Mouse (Mus musculus) intestine, embryonic 14.5 days (tissue): ENCODE measurements around the gene Nlk. TPM values are rescaled to one million over a fixed set of nuclear protein-coding genes. Genes with fewer than 3 reads are reported as not detected.
"Not testable (repeated sequence)": the region's sequence is repeated elsewhere in the genome, so short reads cannot be mapped to it uniquely, and the experiment has no call there.

Experiments used
- ATAC-seq: fragments of 200-750 bp; cut with Nextera tagmentation; replicated peaks from 2 replicates; pipeline ENCODE4 v1.8.0; 2017; ENCODE audit warnings: low read depth, moderate number of reproducible peaks, moderate TSS enrichment, moderate library complexity; ENCODE audit not compliant: low FRiP score, low TSS enrichment
- DNase-seq: peaks from one replicate; pipeline ENCODE4 v3.0.0-alpha.2; 2018; ENCODE audit warnings: low spot score
- H3K27ac ChIP-seq: fragments of 300-500 bp; sonication (generic); 2 replicates; pipeline ENCODE4 v1.5.1; 2014; ENCODE audit warnings: low read depth, mild to moderate bottlenecking, control low read depth
- H3K27me3 ChIP-seq: fragments of 300-500 bp; sonication (generic); replicated peaks from 2 replicates; pipeline ENCODE4 v1.6.1; 2014; ENCODE audit warnings: low read length, control low read depth; ENCODE audit not compliant: control insufficient read depth, insufficient read depth
- H3K36me3 ChIP-seq: fragments of 300-500 bp; sonication (generic); 2 replicates; pipeline ENCODE4 v1.6.1; 2014; ENCODE audit warnings: low read length, control low read depth; ENCODE audit not compliant: control insufficient read depth, insufficient read depth
- H3K4me1 ChIP-seq: fragments of 300-500 bp; sonication (generic); replicated peaks from 2 replicates; pipeline ENCODE4 v1.6.1; 2014; ENCODE audit warnings: low read length, control low read depth, mixed read lengths; ENCODE audit not compliant: control insufficient read depth, insufficient read depth
- H3K4me2 ChIP-seq: fragments of 300-500 bp; sonication (generic); 2 replicates; pipeline ENCODE4 v1.6.1; 2014; ENCODE audit warnings: low read length
- H3K4me3 ChIP-seq: fragments of 300-500 bp; sonication (generic); 2 replicates; pipeline ENCODE4 v1.5.1; 2014; ENCODE audit warnings: low read depth, low read length, control low read depth, mixed read lengths
- H3K9ac ChIP-seq: fragments of 300-500 bp; sonication (generic); 2 replicates; pipeline ENCODE4 v1.6.1; 2014; ENCODE audit warnings: mild to moderate bottlenecking, low read length
- H3K9me3 ChIP-seq: fragments of 300-500 bp; sonication (generic); 2 replicates; pipeline ENCODE4 v1.6.1; 2016; ENCODE audit warnings: low read length, control low read depth; ENCODE audit not compliant: control insufficient read depth
- WGBS: fragments of 180-500 bp; shearing (Covaris S2); extraction: QIAGEN DNeasy Blood & Tissue Kit; methylation state at CpG from one replicate; pipeline ENCODE4 v1.1.7; 2014; 5-methylcytosine and 5-hydroxymethylcytosine counted together
- polyA plus RNA-seq: library from polyadenylated mRNA; unstranded; fragments of >200 nt; fragmentation: Nextera tagmentation; extraction: Ambion mirVana; gene quantifications from 2 replicates; pipeline ENCODE4 v1.2.1, GENCODE M21; 2014

The Nlk gene
- polyA plus RNA-seq, 1 experiment from 2014 or later, result 12.6 TPM

DNA sequence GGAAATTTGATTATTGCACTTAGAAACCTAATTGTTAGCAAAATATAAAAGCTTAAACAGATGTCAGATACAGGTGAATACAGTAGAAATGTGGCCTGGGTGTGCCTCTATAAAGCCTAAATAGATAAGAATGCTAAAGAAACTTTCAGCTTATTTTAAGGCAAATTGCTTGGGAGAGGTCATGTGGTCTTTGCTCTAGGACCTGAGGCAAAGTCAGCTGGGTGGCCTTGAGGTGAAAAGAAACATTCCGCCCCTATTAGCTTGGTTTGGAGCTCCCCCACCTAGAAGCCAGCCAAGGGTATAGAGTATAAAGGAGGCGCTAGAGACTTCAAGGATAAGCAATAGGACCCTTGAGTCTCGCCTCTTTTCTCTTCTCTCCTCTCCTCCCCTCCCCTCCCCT is 28.5 kb downstream of the Nlk start:
- Histone ChIP-seq H3K27ac (no peak overlapping the region), H3K4me1 (0 out of 2 replicates have a peak, but pooled peaks cover 3% of the 10 kb centered on the region), H3K27me3 (no peaks in the 10 kb centered on the region), H3K4me2 (no peak overlapping the region), H3K36me3 (no peaks in the 10 kb centered on the region), H3K9me3 (no peaks in the 10 kb centered on the region), H3K4me3 (no peak overlapping the region), H3K9ac (no peak overlapping the region)
- DNase-seq, result no peak
- ATAC-seq, result no peak
- 49% methylated on average over 3 of the region's 3 CpGs for WGBS

DNA sequence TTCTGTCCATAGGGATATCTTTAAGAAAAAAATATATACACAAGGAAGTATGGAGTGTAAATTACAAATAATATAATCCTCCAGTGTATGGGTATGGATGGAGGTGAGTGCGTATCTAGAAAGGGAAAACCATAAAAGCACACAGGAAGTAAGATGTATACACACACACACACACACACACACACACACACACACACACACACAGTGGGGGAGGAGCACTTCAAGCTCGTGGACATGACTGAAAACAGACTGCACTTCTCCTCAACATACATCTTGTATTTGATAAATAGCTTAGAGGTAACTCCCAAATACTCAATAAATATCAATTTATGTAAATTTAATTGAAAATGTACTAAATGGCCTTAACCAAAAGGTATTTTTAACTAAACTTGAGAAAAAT is 32.3 kb downstream of the Nlk start:
- Histone ChIP-seq H3K36me3 (no peaks in the 10 kb centered on the region), H3K27ac (no peak overlapping the region), H3K4me3 (no peak overlapping the region), H3K4me2 (no peak overlapping the region), H3K9me3 (no peaks in the 10 kb centered on the region), H3K4me1 (0 out of 2 replicates have a peak, but pooled peaks cover 3% of the 10 kb centered on the region), H3K9ac (no peak overlapping the region), H3K27me3 (no peaks in the 10 kb centered on the region)
- DNase-seq (no peak), ATAC-seq (no peak)
- 39% methylated on average over 2 of the region's 2 CpGs for WGBS

DNA sequence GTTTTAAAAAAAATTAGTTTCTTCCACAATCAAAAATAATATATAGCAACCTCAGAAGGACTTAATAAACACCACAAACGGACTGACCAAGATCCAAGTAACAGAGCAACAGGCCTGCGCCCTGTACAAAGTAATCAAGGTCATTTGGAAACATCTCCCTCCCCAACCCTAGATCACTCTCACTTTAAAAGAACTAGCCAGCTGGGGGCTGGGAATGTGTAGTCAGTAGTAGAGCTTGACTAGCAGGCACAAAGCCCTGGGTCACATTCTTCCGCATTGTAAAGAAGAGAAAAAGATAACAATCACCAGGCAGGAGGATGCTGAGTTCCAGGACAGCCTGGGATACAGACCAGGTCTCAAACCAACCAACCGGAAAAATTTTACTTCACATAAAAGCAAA is 33.3 kb downstream of the Nlk start:
- H3K27me3 ChIP-seq, result no peaks in the 10 kb centered on the region
- H3K4me3 ChIP-seq, result no peak overlapping the region
- WGBS, result 40% methylated on average over 4 of the region's 4 CpGs
- no peak overlapping the region for H3K9ac ChIP-seq
- no peaks in the 10 kb centered on the region for H3K9me3 ChIP-seq
- H3K36me3 ChIP-seq, result no peaks in the 10 kb centered on the region
- H3K4me1 ChIP-seq, result 0 out of 2 replicates have a peak, but pooled peaks cover 3% of the 10 kb centered on the region
- ATAC-seq, result no peak
- no peak overlapping the region for H3K27ac ChIP-seq
- no peak overlapping the region for H3K4me2 ChIP-seq
- no peak for DNase-seq

DNA sequence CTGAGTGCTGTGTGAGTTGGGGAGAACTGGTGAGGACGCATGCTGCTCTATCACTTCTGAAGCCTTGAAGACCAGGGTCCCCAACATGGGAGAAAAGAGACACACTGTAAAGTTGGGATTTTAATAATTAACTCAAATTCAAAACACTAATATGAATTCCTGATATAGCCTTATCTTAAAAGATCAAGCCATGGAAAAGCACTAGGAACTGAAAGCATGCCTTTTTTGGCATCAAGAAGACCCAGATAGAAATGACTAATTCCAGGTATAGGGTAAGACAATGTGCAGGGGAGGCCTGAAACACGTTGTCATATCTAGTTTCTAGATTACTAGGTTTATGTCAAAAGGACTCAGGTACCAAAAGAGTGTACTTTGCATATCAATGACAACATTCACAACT is 48.0 kb downstream of the Nlk start:
- ATAC-seq (no peak), DNase-seq (no peak)
- Histone ChIP-seq H3K9me3 (no peaks in the 10 kb centered on the region), H3K36me3 (no peaks in the 10 kb centered on the region), H3K27ac (no peak overlapping the region), H3K4me1 (no peaks in the 10 kb centered on the region), H3K4me3 (no peak overlapping the region), H3K27me3 (no peaks in the 10 kb centered on the region), H3K9ac (no peak overlapping the region), H3K4me2 (no peak overlapping the region)
- WGBS, result 86% methylated on average over 2 of the region's 2 CpGs

DNA sequence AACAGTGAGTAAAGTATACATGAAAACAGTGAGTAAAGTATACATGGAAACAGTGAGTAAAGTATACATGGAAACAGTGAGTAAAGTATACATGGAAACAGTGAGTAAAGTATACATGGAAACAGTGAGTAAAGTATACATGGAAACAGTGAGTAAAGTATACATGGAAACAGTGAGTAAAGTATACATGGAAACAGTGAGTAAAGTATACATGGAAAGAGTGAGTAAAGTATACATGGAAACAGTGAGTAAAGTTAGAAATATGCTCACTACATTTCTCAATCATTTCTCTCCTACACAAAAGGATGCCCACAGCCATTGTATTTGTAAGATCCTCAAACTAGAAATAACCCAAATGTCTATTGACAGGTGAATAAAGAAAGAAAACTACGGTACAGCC is 48.8 kb downstream of the Nlk start:
- H3K27ac ChIP-seq, H3K4me1 ChIP-seq, H3K4me3 ChIP-seq, H3K9ac ChIP-seq, ATAC-seq, H3K27me3 ChIP-seq, H3K4me2 ChIP-seq, H3K9me3 ChIP-seq, H3K36me3 ChIP-seq, DNase-seq: not testable (repeated sequence)
- WGBS, result 83% methylated on average over 1 of the region's 1 CpGs

DNA sequence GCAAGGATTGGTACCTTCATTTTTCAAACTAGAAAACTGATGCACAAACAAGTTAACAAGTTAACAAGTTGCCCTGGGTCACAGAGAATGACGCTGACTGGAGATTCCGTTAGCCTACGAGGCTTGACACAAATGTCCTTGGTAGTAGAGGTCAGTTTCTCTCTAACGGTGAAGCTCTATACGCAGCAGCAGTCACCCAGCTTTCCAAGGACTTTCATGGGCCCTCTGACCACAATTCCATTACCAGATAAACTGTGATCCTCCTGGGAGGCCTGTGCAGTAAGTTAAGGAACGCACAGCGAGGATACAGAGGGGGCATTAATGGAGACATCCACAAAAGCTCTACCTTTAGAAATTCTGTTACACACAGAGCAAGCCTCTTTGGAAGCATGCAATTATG is 53.4 kb downstream of the Nlk start:
- DNase-seq (no peak), ATAC-seq (no peak)
- no peak overlapping the region for H3K4me2 ChIP-seq
- no peak overlapping the region for H3K4me3 ChIP-seq
- WGBS, result 83% methylated on average over 7 of the region's 7 CpGs
- H3K27me3 ChIP-seq, result no peaks in the 10 kb centered on the region
- no peaks in the 10 kb centered on the region for H3K9me3 ChIP-seq
- H3K27ac ChIP-seq, result no peak overlapping the region
- H3K36me3 ChIP-seq, result no peaks in the 10 kb centered on the region
- H3K9ac ChIP-seq, result no peak overlapping the region
- no peaks in the 10 kb centered on the region for H3K4me1 ChIP-seq

DNA sequence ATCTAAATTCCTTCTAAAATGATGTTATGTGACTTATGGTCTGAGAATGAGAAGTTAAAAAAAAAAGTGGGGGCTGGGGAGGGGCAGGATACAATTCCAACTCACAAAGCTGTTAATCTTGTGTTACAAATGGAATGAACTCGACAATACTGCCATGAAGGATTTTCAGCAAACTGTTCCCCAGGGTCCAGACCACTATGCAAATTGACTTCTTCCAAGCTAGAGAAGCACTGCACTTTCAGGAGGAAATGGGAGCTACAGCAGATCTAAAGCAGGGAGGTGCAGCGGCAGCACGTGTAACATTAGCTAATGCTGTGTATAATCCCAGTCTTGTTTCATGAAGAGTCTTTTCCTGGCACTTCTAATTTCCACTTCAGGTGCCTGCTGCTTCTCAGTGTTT is 55.0 kb downstream of the Nlk start:
- DNase-seq (no peak), ATAC-seq (no peak)
- Histone ChIP-seq H3K9me3 (0 out of 2 replicates have a peak, but pooled peaks cover 2% of the 10 kb centered on the region), H3K4me3 (no peak overlapping the region), H3K27ac (no peak overlapping the region), H3K9ac (no peak overlapping the region), H3K4me1 (no peaks in the 10 kb centered on the region), H3K27me3 (no peaks in the 10 kb centered on the region), H3K36me3 (no peaks in the 10 kb centered on the region), H3K4me2 (no peak overlapping the region)
- 70% methylated on average over 3 of the region's 3 CpGs for WGBS

DNA sequence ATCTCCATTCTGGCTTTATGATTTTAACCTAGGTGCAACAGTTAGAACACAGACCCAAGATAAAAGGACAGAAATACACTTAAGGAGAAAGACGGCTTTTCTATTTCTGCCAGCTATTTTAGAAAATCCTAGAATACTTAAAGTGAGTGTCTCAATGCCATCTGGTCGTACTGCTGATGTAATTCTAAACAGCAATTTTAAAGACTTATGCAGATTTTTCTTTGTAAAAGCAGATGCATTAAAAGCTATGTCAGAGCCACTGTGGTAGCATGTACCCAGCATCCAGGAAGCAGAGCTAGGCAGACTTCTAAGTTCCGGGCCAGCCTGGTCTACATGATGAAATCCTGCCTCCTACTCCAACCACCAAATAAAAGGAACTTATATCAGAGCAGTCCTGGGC is 56.1 kb downstream of the Nlk start:
- Histone ChIP-seq H3K27ac (no peak overlapping the region), H3K4me1 (no peaks in the 10 kb centered on the region), H3K9me3 (0 out of 2 replicates have a peak, but pooled peaks cover 7% of the 10 kb centered on the region), H3K9ac (no peak overlapping the region), H3K27me3 (no peaks in the 10 kb centered on the region), H3K4me3 (no peak overlapping the region), H3K4me2 (no peak overlapping the region), H3K36me3 (no peaks in the 10 kb centered on the region)
- WGBS, result 92% methylated on average over 3 of the region's 3 CpGs
- no peak for DNase-seq
- no peak for ATAC-seq

DNA sequence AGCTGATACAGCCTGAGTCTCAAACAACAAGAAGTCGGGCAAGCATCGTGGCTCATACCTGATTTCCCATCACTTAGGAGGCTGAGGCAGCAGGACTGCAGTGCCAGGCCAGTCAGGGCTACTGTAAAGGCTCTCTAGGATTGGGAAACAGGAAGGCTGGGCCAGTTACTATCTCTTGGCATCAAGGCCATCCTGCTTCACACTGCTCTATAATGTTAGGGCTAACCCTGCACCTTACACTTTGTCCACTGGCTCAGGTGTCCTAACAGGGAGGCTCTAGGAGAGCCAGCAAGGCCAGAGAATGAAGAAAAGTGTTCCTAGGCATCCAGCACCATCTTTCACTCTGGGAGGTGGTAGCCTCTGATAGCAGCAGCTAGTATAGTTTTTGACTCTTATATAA is 64.4 kb downstream of the Nlk start:
- 88% methylated on average over 2 of the region's 2 CpGs for WGBS
- Histone ChIP-seq H3K27me3 (no peaks in the 10 kb centered on the region), H3K27ac (no peak overlapping the region), H3K4me2 (no peak overlapping the region), H3K9me3 (0 out of 2 replicates have a peak, but pooled peaks cover 7% of the 10 kb centered on the region), H3K9ac (no peak overlapping the region), H3K36me3 (no peaks in the 10 kb centered on the region), H3K4me3 (no peak overlapping the region), H3K4me1 (no peaks in the 10 kb centered on the region)
- ATAC-seq (no peak), DNase-seq (no peak)
